Mouse (Mus musculus) urinary bladder, postnatal 14 days (tissue): ENCODE results near the gene Ift52.

ENCODE experiments used
- DNase-seq: peaks from one replicate; pipeline ENCODE4 v3.0.0; 2021; ENCODE audit warnings: low spot score

The Ift52 gene

DNA sequence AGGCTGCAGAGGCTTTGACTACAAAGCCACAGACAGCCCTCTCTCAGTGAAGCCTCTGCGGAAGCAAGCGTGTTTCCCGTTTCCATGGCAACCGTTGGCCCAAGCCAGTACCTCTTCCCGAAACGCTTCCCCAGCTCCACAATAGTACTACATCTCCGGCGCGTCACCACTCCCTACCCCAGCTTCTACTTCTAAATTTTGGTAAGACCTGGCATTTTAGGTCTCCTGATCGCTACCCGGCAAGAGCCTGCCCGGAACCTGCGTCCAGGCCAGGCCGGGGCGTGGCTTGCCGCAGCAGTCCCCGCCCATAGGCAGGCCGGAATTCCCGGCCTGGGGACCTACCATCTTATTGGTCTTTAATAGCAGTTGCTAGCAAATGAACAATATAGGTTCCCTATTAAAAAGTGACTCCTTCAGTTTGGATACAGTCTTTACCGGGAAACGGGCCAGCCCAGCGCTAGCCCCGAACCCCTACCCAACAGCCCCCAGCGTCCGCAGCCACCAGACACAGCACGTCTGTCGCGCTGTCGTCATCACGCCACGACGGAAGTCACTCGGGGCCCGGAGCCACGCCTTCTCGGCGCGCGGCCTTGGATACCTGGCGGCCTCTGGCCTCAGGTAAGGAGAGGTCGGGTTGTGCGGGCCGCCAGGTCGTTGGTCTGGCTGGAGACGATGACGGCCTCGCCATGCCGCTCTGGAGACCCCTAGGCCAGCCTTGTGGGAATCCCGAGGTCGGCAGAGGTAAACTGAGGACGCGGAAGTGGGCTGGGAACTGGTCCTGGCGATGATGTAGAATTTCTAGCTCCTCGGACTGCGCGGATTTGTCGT, at the start of gene Ift52:
Gene Ift52, plus strand, starts transcription at position 439 of the 828 bp plus-strand sequence.
- DNase-seq = peak; percentile 93

DNA sequence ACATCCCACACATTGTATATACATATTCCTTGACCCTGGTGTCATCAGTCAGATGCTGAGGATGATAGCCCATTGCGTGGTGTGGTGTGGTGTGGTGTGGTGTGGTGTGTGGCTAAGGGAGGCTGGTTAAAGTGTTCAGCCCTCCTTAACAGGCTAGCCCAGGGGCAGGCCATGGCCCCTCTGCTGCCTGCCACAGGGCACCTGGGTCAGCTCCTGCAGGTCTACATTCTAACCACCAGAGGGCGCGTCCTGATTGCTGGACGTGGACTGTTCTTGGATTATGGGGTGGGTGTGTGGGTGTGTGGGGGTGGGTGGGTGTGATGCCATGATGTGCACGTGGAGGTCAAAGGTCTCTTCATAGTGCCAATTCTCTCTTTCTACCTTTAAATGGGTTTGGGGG, 48.8 kb upstream of the Ift52 start:
- DNase-seq = peak; percentile 30

DNA sequence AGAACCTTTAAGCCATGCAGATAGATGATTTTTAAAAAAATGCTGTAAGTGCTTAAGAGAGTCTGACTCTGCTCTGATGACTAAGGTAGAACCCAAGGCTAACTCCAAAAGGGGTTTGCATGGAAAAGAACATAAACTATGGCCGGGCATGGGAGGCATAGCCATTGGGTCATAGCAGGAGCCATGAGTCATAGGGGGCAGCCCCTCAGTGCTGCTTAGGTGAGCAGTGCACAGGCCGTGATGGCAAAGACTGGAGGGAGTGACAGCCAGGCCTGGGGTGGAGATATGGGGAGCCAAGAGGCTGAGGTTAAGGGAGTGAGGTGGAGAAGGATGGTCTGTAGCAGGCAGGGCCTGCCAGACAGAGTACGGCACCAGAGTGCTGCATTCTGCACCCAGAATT, 48.1 kb upstream of the Ift52 start:
- no peak for DNase-seq

- DNase-seq = no peak
Measured at GRCm38 (mm10) chr2:162970896-162971295, 46.3 kb upstream of the Ift52 start.

DNA sequence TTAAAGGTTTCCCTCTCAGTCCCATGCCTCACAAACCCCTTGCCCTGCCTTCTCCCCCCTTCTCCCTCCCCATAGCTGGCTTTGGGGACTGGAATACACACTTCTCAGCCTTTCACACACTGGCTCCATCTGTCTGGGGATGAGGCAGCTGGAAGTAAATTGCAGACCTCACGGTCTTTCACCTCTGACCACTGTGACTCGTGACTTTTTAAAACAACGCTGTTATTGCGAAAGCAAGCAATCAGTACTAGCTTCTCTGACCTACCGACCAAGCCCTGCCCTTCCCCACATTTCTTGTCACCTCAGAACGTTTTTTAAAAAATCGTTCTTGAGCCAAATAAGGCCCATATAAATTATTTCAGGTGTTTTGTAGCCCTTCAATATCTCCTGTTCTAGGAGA, 44.4 kb upstream of the Ift52 start:
- no peak for DNase-seq

DNA sequence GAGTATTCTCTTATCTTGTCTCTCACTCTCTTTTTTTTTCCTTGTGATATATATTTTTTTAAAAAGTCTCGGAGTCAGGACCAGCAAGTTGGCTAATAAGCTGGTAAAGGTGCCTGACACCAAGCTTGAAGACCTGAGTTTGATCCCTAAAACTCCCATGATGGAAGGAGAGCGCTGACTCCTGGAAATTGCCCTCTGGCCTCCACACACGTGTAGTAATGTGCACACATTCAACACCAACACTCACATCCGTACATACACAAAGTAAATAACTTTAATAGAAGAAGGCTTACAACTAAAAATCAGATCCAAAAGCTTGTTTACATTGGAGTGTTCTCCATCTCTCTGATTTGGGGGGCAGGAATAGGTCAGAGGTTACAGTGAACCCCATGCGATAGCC, 43.9 kb upstream of the Ift52 start:
- no peak for DNase-seq

DNA sequence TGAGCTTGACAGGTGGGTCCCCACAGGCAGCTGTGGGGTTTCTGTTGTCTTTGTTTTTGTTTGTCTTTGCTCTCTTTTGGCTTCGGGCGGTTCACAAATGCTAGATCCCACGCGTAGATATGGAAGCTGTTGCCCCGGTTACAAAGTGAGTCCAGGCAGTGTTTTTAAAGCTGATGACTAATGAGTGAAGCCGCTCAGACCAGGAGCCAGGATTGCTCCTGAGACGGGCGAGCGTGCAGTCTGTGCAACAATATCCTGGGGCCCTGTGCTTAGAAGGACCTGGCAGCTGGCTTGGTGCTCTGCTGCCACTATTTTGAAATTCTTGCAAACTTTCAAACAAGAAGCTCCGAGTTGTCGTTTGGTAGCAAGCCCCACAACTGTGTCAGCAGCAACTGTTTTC, 43.5 kb upstream of the Ift52 start:
- peak; percentile 45 for DNase-seq

- no peak for DNase-seq
Measured at GRCm38 (mm10) chr2:162975157-162975775, 41.9 kb upstream of the Ift52 start.

- no peak for DNase-seq
Measured at GRCm38 (mm10) chr2:162976001-162976400, 41.2 kb upstream of the Ift52 start.

- DNase-seq = no peak
Measured at GRCm38 (mm10) chr2:162984381-162984780, 32.8 kb upstream of the Ift52 start.

GRCm38 (mm10) chr2:162985923-162986322, 31.2 kb upstream of the Ift52 start:
- peak; percentile 34 for DNase-seq

GRCm38 (mm10) chr2:162986764-162987163, 30.4 kb upstream of the Ift52 start:
- DNase-seq = no peak

- DNase-seq = peak; percentile 24
Measured at GRCm38 (mm10) chr2:162987218-162987617, 29.9 kb upstream of the Ift52 start, which contains the start of gene Sgk2. Gene Sgk2 (plus strand): TSS chr2:162987330.

DNA sequence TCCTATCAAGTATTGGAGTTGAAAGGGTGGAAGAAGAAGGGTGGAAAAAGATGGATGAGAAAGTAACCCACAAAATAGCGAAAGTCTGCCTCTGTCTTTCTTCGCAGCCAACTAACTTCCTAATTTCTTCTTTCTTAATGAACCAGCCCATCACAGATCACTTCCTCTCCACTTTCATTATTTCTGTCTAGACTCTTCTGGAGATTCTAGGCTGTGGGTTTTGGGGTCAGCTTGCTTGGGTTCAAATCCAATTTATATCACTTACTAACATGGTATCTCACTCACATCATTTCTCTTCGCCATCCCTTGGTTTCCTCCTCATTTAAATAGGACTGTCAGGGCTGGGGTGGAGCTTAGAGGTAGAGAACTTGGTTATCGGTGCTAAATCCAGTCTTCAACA, 28.9 kb upstream of the Ift52 start:
- DNase-seq = no peak

DNA sequence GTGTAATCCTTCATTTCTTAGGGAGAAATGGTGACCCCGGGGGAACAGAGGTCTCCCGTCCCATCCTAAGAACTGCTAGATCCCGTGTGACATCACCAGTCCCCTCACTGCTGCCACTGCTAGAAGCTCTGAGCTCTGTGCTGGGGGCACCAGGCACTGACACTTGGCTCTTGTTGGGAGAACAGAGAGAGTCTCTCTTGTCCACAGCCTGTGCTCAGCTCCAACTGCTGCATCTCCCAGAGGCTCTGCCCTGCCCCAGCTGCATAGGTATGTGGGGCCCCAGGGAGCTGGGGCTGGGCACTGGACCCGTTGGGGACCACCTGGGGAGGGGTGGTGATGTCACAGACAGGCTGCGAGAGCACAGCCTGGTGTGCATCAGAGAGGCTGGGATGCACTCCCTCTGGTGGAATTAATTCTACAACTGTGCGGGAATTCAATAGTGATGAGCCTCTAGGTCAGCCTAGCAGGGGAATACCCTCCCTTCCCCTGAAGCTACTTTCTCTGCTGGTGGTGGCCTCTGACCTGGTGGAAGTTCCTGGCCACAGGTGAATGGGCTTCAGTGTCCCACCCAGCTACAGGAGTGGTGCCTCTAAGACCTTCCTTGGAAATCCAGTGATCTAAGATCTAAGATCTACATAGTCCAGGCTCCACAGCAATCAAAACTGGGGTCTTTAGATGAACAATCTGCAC, 25.6 kb upstream of the Ift52 start:
- no peak for DNase-seq

DNA sequence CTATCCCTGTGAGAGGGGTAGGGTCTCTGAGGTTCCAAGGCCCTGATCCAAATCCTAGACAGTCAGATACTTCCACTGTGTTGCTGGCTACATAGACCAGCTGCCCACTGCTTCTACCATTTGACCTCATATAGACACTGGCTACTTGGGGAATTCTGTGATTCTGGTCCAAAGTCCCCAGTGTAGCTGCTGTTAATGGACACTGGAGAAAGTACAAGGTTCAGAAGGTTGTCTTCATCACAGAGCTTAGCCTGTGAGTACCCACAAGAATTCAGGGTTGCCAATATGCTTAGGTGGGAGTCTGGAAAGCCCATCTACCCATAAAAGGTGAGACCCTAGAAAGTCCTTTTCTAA, 25.1 kb upstream of the Ift52 start:
- no peak for DNase-seq

GRCm38 (mm10) chr2:162993881-162994616, 23.1 kb upstream of the Ift52 start:
- DNase-seq = no peak

DNA sequence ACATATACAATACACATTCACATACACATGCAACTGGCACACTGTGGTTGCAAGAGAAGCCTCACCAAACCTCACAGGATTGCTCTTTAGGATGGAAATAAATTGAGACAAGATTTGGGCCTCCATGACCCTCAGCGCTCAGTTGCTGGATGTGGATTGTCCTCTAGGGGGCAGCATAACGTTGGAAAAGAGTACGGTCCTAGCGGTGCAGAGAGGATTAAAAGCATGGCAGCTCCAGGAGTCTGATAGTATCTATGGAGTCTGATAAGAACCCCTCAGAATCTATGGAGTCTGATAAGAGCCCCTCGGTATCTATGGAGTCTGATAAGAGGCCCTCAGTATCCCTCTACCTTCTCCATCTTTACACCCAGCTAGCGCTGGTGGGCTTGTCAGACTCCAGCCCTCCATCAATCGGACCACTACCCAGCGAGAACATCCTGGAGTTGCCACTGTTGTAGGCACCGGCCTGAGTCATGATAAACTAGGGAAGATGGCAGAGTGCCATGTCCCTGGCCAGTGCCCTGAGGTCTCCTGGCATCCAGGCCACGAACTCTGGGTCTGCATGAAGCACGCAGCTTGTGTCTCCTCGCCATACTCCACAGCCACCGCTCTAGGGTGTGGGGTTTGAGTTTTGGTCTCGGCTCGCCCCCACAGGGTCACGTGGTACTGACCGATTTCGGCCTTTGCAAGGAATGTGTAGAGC, 18.5 kb upstream of the Ift52 start:
- peak; percentile 69 for DNase-seq

DNA sequence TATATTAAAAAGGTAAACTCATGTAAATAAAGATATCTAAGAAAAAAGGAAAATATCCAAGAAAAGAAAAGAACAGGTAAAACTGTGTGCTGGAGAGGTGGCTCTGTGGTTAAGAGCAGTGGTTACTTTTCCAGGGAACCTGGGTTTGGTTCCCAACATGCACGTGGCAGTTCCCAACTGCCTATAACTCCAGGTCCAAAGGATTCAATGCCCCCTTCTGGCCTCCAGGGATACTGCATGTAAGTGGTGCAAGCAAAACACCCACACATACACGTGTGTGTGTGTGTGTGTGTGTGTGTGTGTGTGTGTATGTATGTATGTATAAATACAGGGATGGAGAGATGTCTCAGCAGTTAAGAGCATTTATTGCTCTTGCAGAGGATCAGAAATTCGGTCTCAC, 17.4 kb upstream of the Ift52 start:
- DNase-seq = peak; percentile 48

- no peak for DNase-seq
Measured at GRCm38 (mm10) chr2:163001071-163001470, 16.1 kb upstream of the Ift52 start.

- DNase-seq = no peak
Measured at GRCm38 (mm10) chr2:163007299-163007698, 9.9 kb upstream of the Ift52 start.

- no peak for DNase-seq
Measured at GRCm38 (mm10) chr2:163031289-163031688, 14.1 kb downstream of the Ift52 start.
